Mouse (Mus musculus) limb, embryonic 10.5 days (tissue): ENCODE measurements around the gene Sel1l2. TPM values are rescaled to one million over a fixed set of nuclear protein-coding genes. Genes with fewer than 3 reads are reported as not detected.

Experiments
- DNase-seq: peaks from one replicate; pipeline ENCODE4 v3.0.0-alpha.2; 2017; ENCODE audit warnings: low spot score
- H3K27ac ChIP-seq: fragments of 300-500 bp; sonication (generic); 2 replicates; pipeline ENCODE4 v1.5.1; 2016; ENCODE audit warnings: mild to moderate bottlenecking
- H3K27me3 ChIP-seq: fragments of 300-500 bp; sonication (generic); 2 replicates; pipeline ENCODE4 v1.6.1; 2016; ENCODE audit warnings: low read depth, mild to moderate bottlenecking; ENCODE audit not compliant: poor library complexity, severe bottlenecking
- H3K36me3 ChIP-seq: fragments of 300-500 bp; sonication (generic); 2 replicates; pipeline ENCODE4 v1.6.1; 2016; ENCODE audit warnings: mild to moderate bottlenecking, moderate library complexity
- H3K4me1 ChIP-seq: fragments of 300-500 bp; sonication (generic); 2 replicates; pipeline ENCODE4 v1.6.1; 2016
- H3K4me3 ChIP-seq: fragments of 300-500 bp; sonication (generic); 2 replicates; pipeline ENCODE4 v1.5.1; 2016; ENCODE audit warnings: mild to moderate bottlenecking, moderate library complexity
- H3K9me3 ChIP-seq: fragments of 300-500 bp; sonication (generic); replicated peaks from 2 replicates; pipeline ENCODE4 v1.6.1; 2016; ENCODE audit warnings: mild to moderate bottlenecking
- WGBS: fragments of 180-500 bp; shearing (Covaris S2); methylation state at CpG from one replicate; pipeline ENCODE4 v1.1.7; 2016; 5-methylcytosine and 5-hydroxymethylcytosine counted together
- polyA plus RNA-seq: library from polyadenylated mRNA; unstranded; fragments of >200 nt; fragmentation: Nextera tagmentation; extraction: Ambion mirVana; gene quantifications from 2 replicates; pipeline ENCODE4 v1.2.1, GENCODE M21; 2016

Sel1l2 gene
- polyA plus RNA-seq, 1 experiment from 2014 or later: not detected

DNA sequence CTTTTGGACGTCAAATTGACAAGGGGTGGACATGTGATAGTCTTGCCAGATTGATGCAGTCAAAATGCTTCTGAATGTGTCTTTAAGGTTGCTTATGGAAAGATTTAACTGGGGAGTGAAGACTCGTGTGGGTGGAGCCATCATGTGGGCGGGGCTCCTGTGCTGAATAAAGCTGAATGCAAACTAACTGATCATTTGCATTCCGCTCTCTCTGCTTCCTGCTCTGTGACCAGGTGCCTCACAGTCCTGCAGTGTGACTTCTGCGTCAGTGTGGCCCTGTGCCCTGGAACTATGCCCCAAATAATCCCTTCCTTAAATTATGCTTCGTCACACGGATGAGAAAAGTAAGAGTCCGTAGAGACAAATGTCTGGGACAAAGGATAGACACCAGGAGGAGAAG is 108.7 kb downstream of the Sel1l2 start:
- DNase-seq: no peak
- 59% methylated on average over 8 of the region's 8 CpGs for WGBS
- no peaks in the 10 kb centered on the region for H3K4me1 ChIP-seq
- no peaks in the 10 kb centered on the region for H3K36me3 ChIP-seq
- H3K9me3 ChIP-seq: no peaks in the 10 kb centered on the region
- no peaks in the 10 kb centered on the region for H3K27me3 ChIP-seq
- no peak overlapping the region for H3K27ac ChIP-seq
- no peak overlapping the region for H3K4me3 ChIP-seq

DNA sequence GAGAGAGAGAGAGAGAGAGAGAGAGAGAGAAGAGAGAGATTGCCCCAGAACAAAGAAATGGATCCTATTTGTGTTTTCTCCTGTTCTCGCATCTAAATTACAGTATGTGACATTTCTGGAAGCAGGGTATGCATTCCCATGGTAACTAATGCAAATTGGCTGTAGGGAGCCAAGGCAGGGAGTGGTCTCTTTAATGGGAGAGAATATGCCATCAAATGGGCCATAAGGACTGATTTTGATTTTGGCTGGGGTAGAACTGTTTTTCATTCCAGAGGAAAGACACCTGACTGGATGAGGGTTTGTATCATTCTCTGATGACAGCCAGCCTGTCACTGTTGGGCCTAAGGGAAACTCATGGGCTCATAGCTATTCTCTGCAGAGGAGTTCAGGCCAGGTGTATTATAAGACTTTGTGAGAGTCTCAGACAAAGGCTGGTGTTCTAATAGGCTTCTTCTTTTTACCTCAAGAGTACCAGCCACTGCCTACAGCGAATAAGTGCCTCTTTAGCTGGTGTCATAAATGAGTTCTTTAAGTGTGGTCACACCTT is 133.8 kb downstream of the Sel1l2 start:
- H3K4me3 ChIP-seq: no peak overlapping the region
- no peaks in the 10 kb centered on the region for H3K27me3 ChIP-seq
- H3K36me3 ChIP-seq: no peaks in the 10 kb centered on the region
- DNase-seq: no peak
- H3K4me1 ChIP-seq: no peaks in the 10 kb centered on the region
- H3K9me3 ChIP-seq: no peaks in the 10 kb centered on the region
- WGBS: 84% methylated on average over 2 of the region's 2 CpGs
- no peak overlapping the region for H3K27ac ChIP-seq

DNA sequence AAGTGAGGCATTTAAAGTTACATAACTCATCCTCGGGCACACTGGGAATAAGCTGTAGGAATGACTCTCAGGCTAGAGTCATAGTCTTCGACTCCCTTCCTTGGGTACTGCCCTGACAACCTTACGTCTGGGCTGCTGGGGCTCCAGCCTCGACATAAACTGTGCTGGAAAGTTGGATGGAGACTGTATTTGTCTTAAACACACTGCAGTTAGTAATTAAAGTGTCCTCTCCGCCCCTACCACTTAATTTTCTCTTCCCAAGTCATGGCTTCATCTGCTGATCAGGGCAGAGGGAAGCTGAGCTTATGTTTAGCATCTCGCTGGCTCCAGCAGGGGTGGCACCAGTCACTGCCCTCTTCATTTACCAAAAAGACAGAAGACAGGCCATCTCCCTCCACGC is 135.2 kb downstream of the Sel1l2 start:
- Histone ChIP-seq H3K27me3 (no peaks in the 10 kb centered on the region), H3K27ac (no peak overlapping the region), H3K36me3 (no peaks in the 10 kb centered on the region), H3K4me3 (no peak overlapping the region), H3K9me3 (no peaks in the 10 kb centered on the region), H3K4me1 (no peaks in the 10 kb centered on the region)
- DNase-seq: no peak
- 88% methylated on average over 7 of the region's 7 CpGs for WGBS

DNA sequence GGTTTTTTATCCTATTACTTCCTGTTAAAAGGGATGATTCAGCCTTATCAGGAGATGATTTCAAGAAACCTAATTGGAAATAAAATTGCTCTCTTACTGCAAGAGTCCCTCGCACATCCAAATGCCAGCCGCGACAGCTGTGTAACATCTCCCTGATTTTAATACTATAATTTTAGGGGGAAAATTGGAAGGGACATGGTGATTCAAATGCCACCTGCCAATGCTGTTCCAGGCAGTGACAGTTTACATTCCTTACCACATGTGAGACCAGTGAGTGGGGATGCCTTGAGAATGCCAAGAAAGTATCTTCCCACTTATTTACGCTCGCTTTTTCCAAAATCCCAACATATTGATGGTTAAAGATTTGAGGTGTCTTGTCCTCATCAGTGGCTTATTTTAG is 146.4 kb downstream of the Sel1l2 start:
- Histone ChIP-seq H3K9me3 (no peaks in the 10 kb centered on the region), H3K4me1 (no peaks in the 10 kb centered on the region)
- 96% methylated on average over 5 of the region's 5 CpGs for WGBS

DNA sequence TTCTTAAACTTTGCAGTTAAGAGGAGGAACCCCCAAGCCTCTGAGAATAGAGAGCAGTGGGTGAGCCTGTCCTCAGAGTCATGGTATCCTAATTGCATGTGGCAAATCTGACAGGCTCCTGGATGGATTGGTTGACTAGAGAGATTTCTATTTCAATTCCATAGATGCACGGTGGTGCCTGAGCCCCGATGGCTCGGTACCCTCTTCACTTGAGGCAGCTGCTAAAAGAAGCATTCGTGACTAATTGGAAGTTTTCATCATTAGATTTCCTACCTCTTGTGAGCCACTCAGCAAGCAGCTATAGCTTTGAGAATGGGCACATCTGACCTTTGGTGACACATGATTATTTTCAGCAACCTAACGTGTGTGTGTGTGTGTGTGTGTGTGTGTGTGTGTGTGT is 147.1 kb downstream of the Sel1l2 start:
- Histone ChIP-seq H3K9me3 (no peaks in the 10 kb centered on the region), H3K36me3 (no peaks in the 10 kb centered on the region), H3K27ac (no peak overlapping the region), H3K4me1 (no peaks in the 10 kb centered on the region), H3K27me3 (no peaks in the 10 kb centered on the region), H3K4me3 (no peak overlapping the region)
- DNase-seq: no peak
- 88% methylated on average over 5 of the region's 5 CpGs for WGBS

More for the DNA sequence above, 146.4 kb downstream of the Sel1l2 start:
- H3K36me3 ChIP-seq: no peaks in the 10 kb centered on the region
- no peaks in the 10 kb centered on the region for H3K27me3 ChIP-seq
- no peak overlapping the region for H3K4me3 ChIP-seq
- no peak overlapping the region for H3K27ac ChIP-seq
- DNase-seq: no peak

DNA sequence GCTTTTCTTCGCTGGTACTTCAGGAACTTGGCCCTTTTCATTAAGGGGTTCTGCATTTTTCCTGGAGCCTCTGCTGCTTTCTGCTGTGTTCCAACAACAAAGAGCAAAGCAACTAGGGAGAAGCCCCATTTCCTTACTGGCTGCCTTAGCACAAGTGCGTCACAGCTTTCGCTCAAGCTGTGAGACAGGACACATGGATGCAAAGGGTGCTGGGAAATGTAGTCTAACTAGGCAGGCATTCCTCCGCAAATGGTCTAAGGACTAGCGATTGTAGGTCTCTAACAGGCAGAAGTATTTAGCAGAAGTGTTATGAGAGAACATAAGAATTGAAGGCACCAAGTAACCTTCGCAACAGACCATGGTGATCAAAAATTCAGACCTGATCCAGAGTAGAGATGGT is 152.3 kb downstream of the Sel1l2 start:
- H3K4me3 ChIP-seq: no peak overlapping the region
- WGBS: 58% methylated on average over 6 of the region's 6 CpGs
- H3K9me3 ChIP-seq: no peaks in the 10 kb centered on the region
- no peaks in the 10 kb centered on the region for H3K4me1 ChIP-seq
- no peaks in the 10 kb centered on the region for H3K27me3 ChIP-seq
- no peak for DNase-seq
- no peak overlapping the region for H3K27ac ChIP-seq
- H3K36me3 ChIP-seq: no peaks in the 10 kb centered on the region

DNA sequence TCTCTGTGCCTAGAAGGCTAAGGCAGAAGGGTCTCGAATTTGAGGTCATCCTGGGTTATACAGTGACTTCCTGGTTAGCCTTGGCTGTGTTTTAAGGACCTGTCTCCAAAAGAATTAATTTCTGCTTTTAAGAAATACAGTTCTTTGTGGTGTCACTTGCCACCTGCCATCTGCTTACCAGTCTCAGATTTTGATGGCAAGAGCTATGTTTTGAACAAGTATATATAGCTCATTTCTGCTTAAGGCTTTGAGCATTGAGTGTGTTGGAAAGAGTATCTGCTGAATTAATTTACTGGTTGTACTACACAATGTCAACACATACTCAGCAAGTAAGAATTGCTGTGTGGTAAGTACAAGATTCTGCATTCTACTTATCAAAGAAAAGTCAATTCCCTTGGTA is 159.2 kb downstream of the Sel1l2 start:
- no peak overlapping the region for H3K4me3 ChIP-seq
- H3K27me3 ChIP-seq: no peaks in the 10 kb centered on the region
- no peak for DNase-seq
- no peak overlapping the region for H3K27ac ChIP-seq
- no peaks in the 10 kb centered on the region for H3K9me3 ChIP-seq
- no peaks in the 10 kb centered on the region for H3K4me1 ChIP-seq
- no peaks in the 10 kb centered on the region for H3K36me3 ChIP-seq
- 73% methylated on average over 1 of the region's 1 CpGs for WGBS

DNA sequence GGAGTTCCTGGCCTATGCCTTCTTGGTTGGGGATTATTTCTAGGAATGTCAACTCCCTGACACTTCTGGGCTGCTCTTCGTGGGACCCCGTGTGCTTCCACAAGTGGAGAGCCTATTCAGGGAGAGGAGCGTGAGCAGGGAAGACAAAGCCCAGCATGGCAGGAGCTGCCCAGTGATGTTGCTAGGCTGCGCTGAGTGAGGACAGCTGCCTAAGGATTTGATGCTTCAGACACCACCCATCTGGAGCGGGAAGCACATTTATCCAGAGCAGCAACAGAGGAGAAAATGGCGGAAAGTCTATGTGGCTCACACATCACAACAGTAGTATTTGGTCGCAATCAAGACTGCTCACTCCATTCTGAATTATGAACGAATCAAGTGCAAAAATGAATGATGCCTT is 169.2 kb downstream of the Sel1l2 start:
- Histone ChIP-seq H3K9me3 (no peaks in the 10 kb centered on the region), H3K27ac (no peak overlapping the region), H3K4me3 (no peak overlapping the region), H3K4me1 (no peaks in the 10 kb centered on the region), H3K36me3 (no peaks in the 10 kb centered on the region), H3K27me3 (no peaks in the 10 kb centered on the region)
- 71% methylated on average over 8 of the region's 8 CpGs for WGBS
- no peak for DNase-seq

DNA sequence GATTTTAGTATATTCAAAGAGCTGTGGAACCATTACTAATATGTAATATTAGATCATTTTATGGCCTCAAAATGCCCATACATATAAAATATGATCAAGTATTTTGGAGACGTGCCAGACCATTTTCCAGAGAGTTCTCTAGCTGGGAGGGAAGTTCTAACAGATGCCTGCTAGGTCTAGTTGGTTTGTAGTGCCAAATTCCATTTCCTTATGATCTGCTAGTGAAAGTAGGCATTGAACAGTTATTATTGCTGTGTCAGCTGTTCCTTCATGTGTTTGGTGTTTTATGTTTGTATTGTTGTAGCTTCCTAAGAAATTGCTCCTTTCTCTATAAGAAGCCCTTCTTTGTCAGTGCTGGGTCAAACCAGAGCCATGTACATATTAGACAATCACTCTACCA is 173.5 kb downstream of the Sel1l2 start:
- no peaks in the 10 kb centered on the region for H3K4me1 ChIP-seq
- WGBS: 92% methylated on average over 1 of the region's 1 CpGs
- H3K4me3 ChIP-seq: no peak overlapping the region
- H3K27ac ChIP-seq: no peak overlapping the region
- H3K36me3 ChIP-seq: no peaks in the 10 kb centered on the region
- H3K9me3 ChIP-seq: no peaks in the 10 kb centered on the region
- no peak for DNase-seq
- H3K27me3 ChIP-seq: no peaks in the 10 kb centered on the region

DNA sequence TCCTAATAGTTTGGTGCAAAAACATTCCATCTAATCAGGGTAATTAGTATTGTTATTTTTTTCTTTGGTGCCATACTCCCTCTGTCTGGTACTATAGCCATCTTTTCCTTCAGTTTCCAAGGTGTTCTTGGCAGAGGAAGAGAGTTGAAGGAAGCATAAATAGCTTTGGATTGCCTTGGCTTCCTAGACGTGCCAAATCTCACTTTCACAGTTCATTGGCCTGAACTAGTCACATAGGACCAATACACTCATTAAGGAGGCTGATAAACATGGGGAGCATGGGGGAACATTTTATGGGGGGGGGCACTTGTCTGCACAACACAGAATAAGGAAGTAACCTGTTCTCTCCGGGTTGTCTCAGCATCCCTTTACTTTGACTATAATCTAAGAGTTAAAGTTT is 174.1 kb downstream of the Sel1l2 start:
- Histone ChIP-seq H3K27ac (no peak overlapping the region), H3K27me3 (no peaks in the 10 kb centered on the region), H3K4me1 (no peaks in the 10 kb centered on the region), H3K36me3 (no peaks in the 10 kb centered on the region), H3K4me3 (no peak overlapping the region), H3K9me3 (no peaks in the 10 kb centered on the region)
- WGBS: 81% methylated on average over 2 of the region's 2 CpGs
- DNase-seq: no peak

DNA sequence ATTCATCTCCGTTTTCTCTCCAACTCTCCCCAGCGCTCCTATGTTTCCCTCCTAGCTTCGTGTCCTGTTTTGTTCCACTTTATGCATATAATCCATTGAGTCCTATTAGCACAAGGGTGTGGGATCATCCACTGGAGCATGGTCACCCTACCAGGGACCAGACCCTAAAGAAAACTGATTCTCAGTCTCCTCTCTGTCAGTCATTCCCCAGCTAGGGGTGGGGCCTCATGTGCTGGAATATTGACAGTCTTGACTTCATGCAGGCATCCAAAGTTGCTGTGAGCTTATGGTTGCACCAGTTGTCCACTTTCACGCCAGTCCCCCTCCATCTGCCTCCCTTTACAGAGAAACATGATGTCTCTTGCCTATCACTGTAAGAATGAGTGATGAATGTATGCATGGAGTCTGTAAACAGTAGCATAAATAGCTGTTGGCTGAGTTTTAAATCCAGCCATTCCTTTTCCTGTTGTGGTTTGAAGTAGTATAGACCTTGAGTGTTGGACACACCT is 174.9 kb downstream of the Sel1l2 start:
- no peak for DNase-seq
- Histone ChIP-seq H3K4me1 (no peaks in the 10 kb centered on the region), H3K27me3 (no peaks in the 10 kb centered on the region), H3K9me3 (no peaks in the 10 kb centered on the region), H3K36me3 (no peaks in the 10 kb centered on the region), H3K4me3 (no peak overlapping the region), H3K27ac (no peak overlapping the region)
- 91% methylated on average over 4 of the region's 4 CpGs for WGBS

DNA sequence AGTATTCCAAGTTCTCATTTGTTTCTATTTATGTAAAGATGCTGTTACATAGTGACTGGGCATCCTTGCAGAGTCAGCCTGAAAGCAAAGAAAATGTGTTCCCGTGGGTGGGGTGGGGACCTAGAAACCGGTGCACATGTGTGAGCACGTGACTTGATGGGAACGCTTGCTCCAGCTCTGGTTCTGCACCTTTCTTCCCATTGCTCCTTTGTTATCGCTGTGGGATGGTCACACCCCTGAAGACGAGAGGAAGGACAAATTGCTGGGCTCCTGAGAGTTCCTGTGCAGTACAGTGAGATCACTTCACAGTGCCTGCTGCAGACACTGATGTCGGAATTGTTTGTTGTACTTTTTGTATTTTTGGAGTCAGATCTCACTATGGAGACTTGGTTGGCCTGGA is 185.8 kb downstream of the Sel1l2 start:
- Histone ChIP-seq H3K27me3 (no peaks in the 10 kb centered on the region), H3K4me1 (no peaks in the 10 kb centered on the region), H3K9me3 (no peaks in the 10 kb centered on the region), H3K36me3 (peaks cover 51% of the 10 kb centered on the region), H3K27ac (no peak overlapping the region), H3K4me3 (no peak overlapping the region)
- 93% methylated on average over 7 of the region's 7 CpGs for WGBS
- no peak for DNase-seq

DNA sequence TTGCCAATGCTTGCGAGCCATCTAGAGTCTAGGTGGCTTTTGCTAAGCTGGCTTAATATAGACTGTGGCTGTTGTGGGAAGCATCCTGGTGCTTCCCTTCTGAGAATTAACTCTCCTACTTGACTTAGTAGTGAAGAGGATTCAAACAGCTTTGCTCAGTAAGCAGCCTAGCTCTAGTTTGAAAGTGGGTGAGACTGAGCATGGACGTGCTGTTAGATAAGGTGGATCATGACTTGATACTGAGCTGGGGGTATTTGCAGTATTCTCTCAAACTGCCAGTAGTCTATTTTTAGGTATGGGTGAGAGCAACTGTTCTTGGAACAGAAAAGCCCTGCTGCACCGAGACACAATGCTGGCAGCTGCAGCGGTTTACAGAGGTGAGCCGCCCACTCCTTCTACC is 186.9 kb downstream of the Sel1l2 start:
- Histone ChIP-seq H3K4me3 (no peak overlapping the region), H3K27ac (no peak overlapping the region), H3K27me3 (no peaks in the 10 kb centered on the region), H3K4me1 (no peaks in the 10 kb centered on the region), H3K9me3 (no peaks in the 10 kb centered on the region), H3K36me3 (peaks cover 57% of the 10 kb centered on the region)
- DNase-seq: no peak
- WGBS: 95% methylated on average over 5 of the region's 5 CpGs

DNA sequence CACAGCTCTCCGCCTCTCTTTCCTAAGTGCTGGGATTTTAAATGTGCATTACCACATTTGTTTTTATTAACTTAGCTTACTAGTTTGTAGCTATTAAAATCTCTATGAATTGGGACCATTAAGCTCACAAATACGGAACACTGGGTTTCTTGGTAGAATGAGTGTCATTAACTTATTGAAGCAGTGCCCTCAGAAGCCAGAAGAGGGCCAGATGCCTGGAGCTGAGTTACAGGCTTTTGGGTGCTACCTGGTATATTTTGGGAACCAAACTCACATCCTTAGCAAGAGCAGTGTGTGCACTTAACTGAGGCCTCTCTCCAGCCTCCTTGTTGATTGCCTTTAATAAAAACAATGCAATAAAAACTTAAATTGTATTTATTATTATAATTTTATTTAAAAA is 188.8 kb downstream of the Sel1l2 start:
- Histone ChIP-seq H3K27me3 (no peaks in the 10 kb centered on the region), H3K4me1 (no peaks in the 10 kb centered on the region), H3K9me3 (no peaks in the 10 kb centered on the region), H3K36me3 (peaks cover 50% of the 10 kb centered on the region), H3K4me3 (no peak overlapping the region), H3K27ac (no peak overlapping the region)
- WGBS: 87% methylated on average over 2 of the region's 2 CpGs
- DNase-seq: no peak
